Mouse (Mus musculus): ENCODE measurements around the gene Sec16a. TPM values are rescaled to one million over a fixed set of nuclear protein-coding genes. Genes with fewer than 3 reads are reported as not detected.
A peak's percentile ranks its signal among the peaks of the same experiment; 100 is the strongest.

The Sec16a gene
- polyA plus RNA-seq, 1 experiment: 30.6 TPM

GRCm38 (mm10) chr2:26475505-26476430 is 30.8 kb upstream of the Sec16a start:
- no peak for TF ChIP-seq CTCF (IDR thresholded peaks at IDR 0.05; ENCODE audit: extremely low read depth, insufficient read depth, low read length)
- TF ChIP-seq POLR2A (IDR thresholded peaks at IDR 0.05; ENCODE audit: extremely low read depth, insufficient read depth, low read length): no peak
- Histone ChIP-seq H3K4me1 (ENCODE audit: control insufficient read depth, insufficient read depth, low read length) (no peaks in the 10 kb centered on the region; the same call in 1 of the 2 replicates), H3K27ac (ENCODE audit: insufficient read depth, low read length) (peak overlapping the region; percentile 42), H3K4me3 (ENCODE audit: insufficient read depth, low read length) (no peak overlapping the region)

DNA sequence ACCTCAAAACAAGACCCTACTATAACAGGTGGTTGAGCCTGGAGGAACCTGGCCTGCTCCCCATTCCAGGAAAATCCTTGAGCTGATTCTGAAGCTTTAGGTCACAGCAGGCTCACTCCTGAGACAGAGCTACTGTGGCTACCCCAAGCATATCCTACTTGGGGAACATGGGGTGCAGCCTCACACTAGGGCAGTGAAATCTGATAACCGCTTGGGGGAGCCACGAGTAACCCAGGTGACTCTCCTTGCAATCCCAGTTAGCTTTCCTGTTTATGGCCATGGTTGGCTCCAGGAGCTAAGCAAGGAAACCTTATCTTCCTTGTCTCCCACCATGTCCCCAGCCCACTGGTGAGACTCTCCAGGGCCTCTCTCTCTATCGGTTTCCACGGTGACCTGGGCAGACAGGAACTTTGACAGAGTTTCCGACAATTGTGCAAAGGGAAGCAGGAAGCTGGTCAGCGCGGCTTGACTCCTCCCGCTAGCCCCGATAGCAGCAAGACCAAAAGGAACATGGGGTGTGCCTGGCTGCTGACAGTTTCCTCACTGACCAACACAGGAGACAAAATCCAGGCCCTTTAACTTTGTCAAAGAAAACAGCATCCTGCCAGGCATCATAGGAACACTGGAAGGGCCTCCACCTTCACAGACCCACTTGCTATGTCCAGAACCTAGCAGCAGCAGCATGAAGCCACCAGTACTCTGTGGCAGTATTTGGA is 29.9 kb upstream of the Sec16a start:
- TF ChIP-seq CTCF (IDR thresholded peaks at IDR 0.05; ENCODE audit: extremely low read depth, insufficient read depth, low read length) (peak; percentile 11; the same call in 1 of the 2 replicates), POLR2A (IDR thresholded peaks at IDR 0.05; ENCODE audit: extremely low read depth, insufficient read depth, low read length) (no peak)
- Histone ChIP-seq H3K4me1 (ENCODE audit: control insufficient read depth, insufficient read depth, low read length) (no peaks in the 10 kb centered on the region; the same call in 1 of the 2 replicates), H3K27ac (ENCODE audit: insufficient read depth, low read length) (peak overlapping the region; percentile 42)

GRCm38 (mm10) chr2:26472312-26473090 is 27.5 kb upstream of the Sec16a start:
- Histone ChIP-seq H3K27ac (ENCODE audit: insufficient read depth, low read length) (no peak overlapping the region), H3K4me1 (ENCODE audit: control insufficient read depth, insufficient read depth, low read length) (no peaks in the 10 kb centered on the region; the same call in 1 of the 2 replicates), H3K4me3 (ENCODE audit: insufficient read depth, low read length) (no peak overlapping the region)
- TF ChIP-seq POLR2A (IDR thresholded peaks at IDR 0.05; ENCODE audit: extremely low read depth, insufficient read depth, low read length) (no peak), CTCF (IDR thresholded peaks at IDR 0.05; ENCODE audit: extremely low read depth, insufficient read depth, low read length) (no peak)

More for the DNA sequence above, 29.9 kb upstream of the Sec16a start:
- H3K4me3 ChIP-seq (ENCODE audit: insufficient read depth, low read length): no peak overlapping the region

DNA sequence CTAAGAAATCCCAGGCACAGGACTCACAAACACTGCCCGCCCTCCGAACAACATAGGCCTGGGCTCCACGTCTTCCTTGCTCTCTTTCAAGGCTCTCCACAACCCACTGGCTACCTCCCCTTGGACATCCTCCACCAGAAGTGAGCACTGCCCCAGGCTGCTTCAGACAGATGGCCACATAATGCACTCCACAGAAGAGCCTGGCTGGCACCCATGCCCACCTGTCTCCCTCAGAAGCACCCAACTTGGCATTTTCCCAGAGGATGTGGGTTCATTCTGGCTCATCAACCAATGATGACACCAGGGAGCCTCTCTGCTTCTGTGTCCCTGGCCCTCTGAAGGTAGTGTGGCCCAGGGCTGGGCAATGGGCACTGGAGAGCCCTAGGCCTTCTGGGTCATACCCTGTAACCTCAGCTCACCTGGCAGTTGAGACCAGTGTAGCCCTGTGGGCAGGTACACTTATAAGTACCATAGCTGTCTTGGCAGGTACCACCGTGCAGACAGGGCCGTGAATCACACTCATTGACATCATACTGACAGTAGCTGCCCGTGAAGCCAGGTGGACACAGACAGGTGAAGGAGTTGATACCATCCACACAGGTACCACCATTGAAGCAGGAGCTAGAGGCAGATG is 26.8 kb upstream of the Sec16a start:
- no peak for TF ChIP-seq POLR2A (IDR thresholded peaks at IDR 0.05; ENCODE audit: extremely low read depth, insufficient read depth, low read length)
- no peak for TF ChIP-seq CTCF (IDR thresholded peaks at IDR 0.05; ENCODE audit: extremely low read depth, insufficient read depth, low read length)
- Histone ChIP-seq H3K4me3 (ENCODE audit: insufficient read depth, low read length) (no peak overlapping the region), H3K4me1 (ENCODE audit: control insufficient read depth, insufficient read depth, low read length) (no peaks in the 10 kb centered on the region; the same call in 1 of the 2 replicates), H3K27ac (ENCODE audit: insufficient read depth, low read length) (no peak overlapping the region)

DNA sequence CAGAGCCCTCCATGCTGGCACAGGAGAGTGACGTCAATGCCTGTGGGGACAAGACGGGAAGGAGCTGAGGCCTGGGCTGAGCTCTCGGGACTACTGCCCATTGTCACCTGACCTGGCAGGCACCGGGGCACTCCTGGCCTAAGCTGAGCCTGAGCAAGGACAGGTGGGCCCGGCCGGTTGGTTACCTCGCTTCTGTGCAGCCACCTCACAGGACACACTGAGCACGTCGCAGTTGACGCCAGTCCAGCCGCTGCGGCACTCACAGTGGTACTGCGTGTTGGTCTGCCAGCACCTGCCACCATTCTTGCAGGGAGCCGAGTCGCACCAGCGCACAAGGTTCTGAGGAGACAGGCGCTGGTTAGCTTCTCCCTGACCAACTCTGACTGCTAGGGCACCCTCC is 26.0 kb upstream of the Sec16a start:
- H3K4me1 ChIP-seq (ENCODE audit: control insufficient read depth, insufficient read depth, low read length): no peaks in the 10 kb centered on the region; the same call in 1 of the 2 replicates
- TF ChIP-seq POLR2A (IDR thresholded peaks at IDR 0.05; ENCODE audit: extremely low read depth, insufficient read depth, low read length) (no peak), CTCF (IDR thresholded peaks at IDR 0.05; ENCODE audit: extremely low read depth, insufficient read depth, low read length) (no peak)
- H3K4me3 ChIP-seq (ENCODE audit: insufficient read depth, low read length): no peak overlapping the region

GRCm38 (mm10) chr2:26468376-26468775 is 23.4 kb upstream of the Sec16a start:
- TF ChIP-seq CTCF (IDR thresholded peaks at IDR 0.05; ENCODE audit: extremely low read depth, insufficient read depth, low read length) (no peak), POLR2A (IDR thresholded peaks at IDR 0.05; ENCODE audit: extremely low read depth, insufficient read depth, low read length) (no peak)
- Histone ChIP-seq H3K4me1 (ENCODE audit: control insufficient read depth, insufficient read depth, low read length) (no peaks in the 10 kb centered on the region), H3K27ac (ENCODE audit: insufficient read depth, low read length) (no peak overlapping the region), H3K4me3 (ENCODE audit: insufficient read depth, low read length) (no peak overlapping the region)

More for the DNA sequence above, 26.0 kb upstream of the Sec16a start:
- H3K27ac ChIP-seq (ENCODE audit: insufficient read depth, low read length): no peak overlapping the region

DNA sequence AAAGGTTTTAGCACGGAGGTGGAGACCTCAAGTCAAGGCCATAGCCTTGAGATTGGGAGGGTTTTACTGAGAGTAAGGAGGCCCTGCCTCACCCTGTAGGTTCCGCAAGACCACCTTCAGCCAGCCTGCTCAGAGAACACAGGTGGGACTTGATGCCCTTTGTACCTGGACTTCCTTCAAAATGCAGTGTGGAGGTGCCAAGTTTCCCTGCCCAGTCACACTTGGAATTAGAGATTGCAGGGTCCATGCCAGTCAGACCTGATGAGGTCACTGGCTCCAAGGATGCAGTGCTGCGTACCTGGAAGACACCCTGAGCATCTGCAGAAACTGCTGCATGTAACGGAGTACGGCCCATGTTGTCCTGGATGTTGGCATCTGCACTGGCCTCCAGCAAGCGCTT is 18.4 kb upstream of the Sec16a start:
- H3K4me3 ChIP-seq (ENCODE audit: insufficient read depth, low read length): no peak overlapping the region
- H3K27ac ChIP-seq (ENCODE audit: insufficient read depth, low read length): no peak overlapping the region
- TF ChIP-seq POLR2A (IDR thresholded peaks at IDR 0.05; ENCODE audit: extremely low read depth, insufficient read depth, low read length): no peak
- no peak for TF ChIP-seq CTCF (IDR thresholded peaks at IDR 0.05; ENCODE audit: extremely low read depth, insufficient read depth, low read length)
- H3K4me1 ChIP-seq (ENCODE audit: control insufficient read depth, insufficient read depth, low read length): no peaks in the 10 kb centered on the region

GRCm38 (mm10) chr2:26462980-26463379 is 18.0 kb upstream of the Sec16a start:
- TF ChIP-seq POLR2A (IDR thresholded peaks at IDR 0.05; ENCODE audit: extremely low read depth, insufficient read depth, low read length) (no peak), CTCF (IDR thresholded peaks at IDR 0.05; ENCODE audit: extremely low read depth, insufficient read depth, low read length) (no peak)
- H3K4me1 ChIP-seq (ENCODE audit: control insufficient read depth, insufficient read depth, low read length): no peaks in the 10 kb centered on the region
- H3K4me3 ChIP-seq (ENCODE audit: insufficient read depth, low read length): no peak overlapping the region
- no peak overlapping the region for H3K27ac ChIP-seq (ENCODE audit: insufficient read depth, low read length)
